Mouse (Mus musculus) olfactory bulb, adult 2 months (tissue): ENCODE results near the gene Sarnp.

Source experiments
- CTCF ChIP-seq: fragments of 200-500 bp; IDR thresholded peaks from 2 replicates; pipeline ENCODE4 v1.5.1; 2012; ENCODE audit warnings: low read depth, mild to moderate bottlenecking, low read length, moderate library complexity; ENCODE audit not compliant: insufficient read depth
- POLR2A ChIP-seq: fragments of 200-500 bp; IDR thresholded peaks from 2 replicates; pipeline ENCODE4 v1.6.1; 2012; ENCODE audit warnings: mild to moderate bottlenecking, low read depth, low read length, moderate library complexity; ENCODE audit not compliant: insufficient read depth

- TF ChIP-seq CTCF = no peak
- TF ChIP-seq POLR2A = no peak
Measured at GRCm38 (mm10) chr10:128923935-128924334, 106.8 kb downstream of the Sarnp start, which contains the start of gene Bloc1s1.
